Mouse (Mus musculus) forebrain, postnatal 0 days (tissue): ENCODE results near the gene Ywhah. TPM values are rescaled to one million over a fixed set of nuclear protein-coding genes. Genes with fewer than 3 reads are reported as not detected.
A peak's percentile ranks its signal among the peaks of the same experiment; 100 is the strongest.

Experiments used
- ATAC-seq: fragments of 200-750 bp; cut with Nextera tagmentation; 2 replicates; pipeline ENCODE4 v1.8.0; 2017; ENCODE audit warnings: mild to moderate bottlenecking, moderate library complexity
- DNase-seq: peaks from one replicate; pipeline ENCODE4 v3.0.0-alpha.2; 2015
- H3K27ac ChIP-seq: fragments of 300-500 bp; sonication (generic); 2 replicates; pipeline ENCODE4 v1.5.1; 2014; ENCODE audit warnings: low read depth, mild to moderate bottlenecking, antibody characterized with exemption, low read length, moderate library complexity, mixed read lengths
- H3K27me3 ChIP-seq: fragments of 300-500 bp; sonication (generic); 2 replicates; pipeline ENCODE4 v1.6.1; 2014; ENCODE audit warnings: mild to moderate bottlenecking, low read length, mixed read lengths; ENCODE audit not compliant: insufficient read depth
- H3K36me3 ChIP-seq: fragments of 300-500 bp; sonication (generic); 2 replicates; pipeline ENCODE4 v1.6.1; 2014; ENCODE audit warnings: mild to moderate bottlenecking, moderate library complexity; ENCODE audit not compliant: insufficient read depth
- H3K4me1 ChIP-seq: fragments of 300-500 bp; sonication (generic); 2 replicates; pipeline ENCODE4 v1.6.1; 2014; ENCODE audit warnings: antibody characterized with exemption; ENCODE audit not compliant: insufficient read depth
- H3K4me2 ChIP-seq: fragments of 300-500 bp; sonication (generic); 2 replicates; pipeline ENCODE4 v1.6.1; 2014; ENCODE audit warnings: low read depth, mild to moderate bottlenecking, moderate library complexity
- H3K4me3 ChIP-seq: fragments of 300-500 bp; sonication (generic); 2 replicates; pipeline ENCODE4 v1.5.1; 2014; ENCODE audit warnings: low read depth, low read length, mixed read lengths
- H3K9ac ChIP-seq: fragments of 300-500 bp; sonication (generic); 2 replicates; pipeline ENCODE4 v1.6.1; 2014; ENCODE audit warnings: mild to moderate bottlenecking
- H3K9me3 ChIP-seq: fragments of 300-500 bp; sonication (generic); 2 replicates; pipeline ENCODE4 v1.6.1; 2016; ENCODE audit warnings: low read length
- CTCF ChIP-seq: sonication (generic); IDR thresholded peaks from 2 replicates; pipeline ENCODE4 v1.5.1; 2016; ENCODE audit warnings: antibody characterized with exemption, control low read depth, low read depth
- WGBS: fragments of 180-500 bp; shearing (Covaris S2); extraction: QIAGEN DNeasy Blood & Tissue Kit; methylation state at CpG from one replicate; pipeline ENCODE4 v1.1.7; 2014; 5-methylcytosine and 5-hydroxymethylcytosine counted together
- polyA plus RNA-seq: library from polyadenylated mRNA; unstranded; fragments of >200 nt; fragmentation: Nextera tagmentation; extraction: Ambion mirVana; gene quantifications from 2 replicates; pipeline ENCODE4 v1.2.1, GENCODE M21; 2015
- total RNA-seq: library from RNA; depleted of rRNA; stranded (reverse); fragments of >200 nt; gene quantifications from 2 replicates; pipeline ENCODE4 v1.2.3, GENCODE M21; 2014

Gene Ywhah
- total and polyA plus RNA-seq, 2 experiments from 2014 or later, result 549 to 971 TPM

DNA sequence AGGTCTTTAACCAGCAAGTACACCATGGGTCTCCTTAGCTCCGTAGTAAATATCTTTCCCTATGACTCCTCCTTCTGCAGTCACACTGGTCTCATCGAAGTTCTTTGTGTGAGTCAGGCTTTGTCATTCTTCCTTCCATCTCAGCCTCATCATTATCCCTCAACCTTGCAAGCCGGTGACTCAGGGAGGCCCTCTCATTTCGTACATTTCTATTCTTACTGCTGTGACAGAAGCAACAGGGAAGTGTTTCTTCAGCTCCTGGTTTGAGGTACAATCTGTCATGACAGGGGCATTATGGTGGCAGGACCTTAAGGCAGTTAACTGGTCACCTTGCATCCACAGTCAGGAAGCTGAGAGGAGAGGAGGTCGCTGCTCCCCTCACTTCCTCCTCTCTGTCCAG lies 15.8 kb upstream of the Ywhah start:
- Histone ChIP-seq H3K9me3 (no peaks in the 10 kb centered on the region), H3K27me3 (no peaks in the 10 kb centered on the region), H3K4me1 (peaks cover 16% of the 10 kb centered on the region), H3K36me3 (no peaks in the 10 kb centered on the region), H3K9ac (no peak overlapping the region), H3K4me3 (no peak overlapping the region), H3K4me2 (no peak overlapping the region), H3K27ac (no peak overlapping the region)
- TF ChIP-seq CTCF, result no peak
- WGBS, result 86% methylated on average over 5 of the region's 5 CpGs
- no peak for ATAC-seq
- DNase-seq, result no peak

DNA sequence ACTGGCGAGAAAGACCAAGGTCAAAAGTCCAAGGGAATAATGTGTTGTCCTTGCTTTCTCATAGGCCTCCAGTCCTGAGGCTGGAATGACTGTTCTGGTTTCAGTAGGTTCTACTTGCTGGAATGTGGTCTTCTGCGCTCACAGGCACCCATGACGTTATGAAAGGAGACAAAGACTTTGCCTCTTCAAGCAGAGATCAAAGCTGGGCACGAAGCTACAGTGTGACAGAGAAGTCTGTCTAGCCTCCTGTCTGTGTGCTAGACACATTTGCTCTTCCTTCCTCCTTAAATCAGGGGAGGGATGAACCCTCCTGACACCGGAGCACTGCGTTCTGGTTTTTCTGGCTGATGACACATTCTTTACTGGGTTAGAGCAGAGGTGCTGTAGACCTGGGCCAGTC lies 15.1 kb upstream of the Ywhah start:
- Histone ChIP-seq H3K4me1 (peaks cover 16% of the 10 kb centered on the region), H3K4me3 (no peak overlapping the region), H3K27me3 (no peaks in the 10 kb centered on the region), H3K9ac (no peak overlapping the region), H3K27ac (no peak overlapping the region), H3K36me3 (no peaks in the 10 kb centered on the region), H3K4me2 (no peak overlapping the region), H3K9me3 (no peaks in the 10 kb centered on the region)
- no peak for TF ChIP-seq CTCF
- WGBS, result 71% methylated on average over 6 of the region's 6 CpGs
- DNase-seq, result no peak
- no peak for ATAC-seq

DNA sequence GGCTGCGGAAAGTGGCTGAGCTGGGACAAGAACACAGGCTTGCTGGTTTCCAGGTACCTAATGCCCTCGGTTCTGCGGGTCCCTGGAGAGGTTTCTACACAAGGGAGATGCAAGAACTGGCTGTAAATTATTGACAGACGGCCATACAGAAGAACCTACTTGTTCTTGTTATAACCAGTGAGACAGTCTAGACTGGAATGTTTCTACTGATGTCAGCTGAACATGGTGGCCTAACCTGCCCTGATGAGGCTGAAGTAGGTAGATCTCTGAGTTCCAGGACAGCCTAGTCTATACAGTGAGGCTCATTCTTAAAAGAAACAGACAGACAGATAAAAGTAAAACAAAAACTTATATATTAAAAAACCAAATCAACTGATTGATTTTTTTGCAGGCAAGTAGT lies 14.5 kb upstream of the Ywhah start:
- ATAC-seq (no peak), DNase-seq (no peak)
- Histone ChIP-seq H3K36me3 (no peaks in the 10 kb centered on the region), H3K4me1 (peaks cover 16% of the 10 kb centered on the region), H3K9me3 (no peaks in the 10 kb centered on the region), H3K9ac (no peak overlapping the region), H3K27me3 (no peaks in the 10 kb centered on the region), H3K4me3 (no peak overlapping the region), H3K4me2 (no peak overlapping the region), H3K27ac (no peak overlapping the region)
- TF ChIP-seq CTCF, result no peak
- WGBS, result 85% methylated on average over 4 of the region's 4 CpGs

DNA sequence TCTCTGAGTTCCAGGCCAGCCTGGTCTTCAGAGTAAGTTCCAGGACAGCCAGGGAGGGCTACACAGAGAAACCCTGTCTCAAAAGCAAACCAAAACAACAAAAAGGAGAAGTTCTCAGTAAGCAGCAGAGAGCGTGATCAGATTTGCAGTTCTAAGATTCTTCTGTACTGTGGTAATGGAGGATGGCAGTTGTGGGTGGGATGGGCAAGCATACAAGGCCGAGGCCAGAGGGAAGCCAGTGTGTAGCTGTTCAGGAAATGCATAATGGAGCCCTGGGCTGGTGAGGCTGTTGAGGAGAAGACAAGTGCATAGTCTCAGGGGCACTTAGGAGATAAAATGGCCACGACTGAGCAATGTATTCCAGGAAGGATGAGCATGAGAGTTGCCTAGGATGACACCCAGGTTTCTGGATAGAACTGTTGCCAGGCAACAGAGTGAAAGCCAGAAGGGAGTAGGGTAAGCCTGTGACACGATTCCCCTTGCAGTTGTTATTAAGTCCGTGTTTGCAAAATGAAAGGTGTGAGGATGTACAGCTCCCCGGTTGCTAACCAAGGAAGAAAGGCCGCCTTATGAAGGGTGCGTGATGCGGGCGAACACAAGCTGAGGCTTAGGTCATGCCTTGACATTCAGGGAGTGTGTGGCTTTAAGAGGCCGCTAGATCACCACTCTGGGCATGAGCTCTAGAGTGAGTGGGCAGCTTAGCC lies 13.0 kb upstream of the Ywhah start:
- Histone ChIP-seq H3K4me3 (no peak overlapping the region), H3K27ac (peak overlapping the region; percentile 69), H3K36me3 (no peaks in the 10 kb centered on the region), H3K9me3 (no peaks in the 10 kb centered on the region), H3K9ac (0 out of 2 replicates have a peak overlapping the region, but pooled peaks have one; percentile 14), H3K4me1 (peaks cover 21% of the 10 kb centered on the region), H3K27me3 (no peaks in the 10 kb centered on the region), H3K4me2 (no peak overlapping the region)
- ATAC-seq (peak; percentile 76), DNase-seq (peak; percentile 55)
- no peak for TF ChIP-seq CTCF
- WGBS, result 68% methylated on average over 11 of the region's 11 CpGs

DNA sequence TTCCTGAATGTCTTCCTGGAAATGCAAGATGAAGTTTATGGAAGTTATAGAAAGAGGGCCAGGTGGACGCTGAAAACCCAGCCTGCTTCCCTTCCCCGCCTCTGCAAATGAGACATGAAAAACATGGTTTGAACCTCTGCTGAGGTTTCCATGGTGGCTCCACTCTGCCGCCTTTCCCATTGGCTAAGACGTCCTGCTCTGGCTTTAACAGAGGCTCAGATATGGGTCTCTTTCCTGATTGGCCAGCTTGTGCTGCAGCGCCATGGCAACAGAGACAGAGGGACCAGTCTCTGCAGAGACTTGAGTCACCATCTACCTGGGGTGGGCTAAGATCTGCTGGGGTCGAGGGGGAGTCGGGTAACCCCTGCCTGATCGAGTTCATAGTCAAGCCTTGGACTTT lies 11.9 kb upstream of the Ywhah start:
- no peaks in the 10 kb centered on the region for H3K9me3 ChIP-seq
- no peaks in the 10 kb centered on the region for H3K36me3 ChIP-seq
- peak; percentile 70 for DNase-seq
- ATAC-seq, result peak; percentile 87
- H3K9ac ChIP-seq, result no peak overlapping the region
- WGBS, result 30% methylated on average over 8 of the region's 8 CpGs
- H3K4me3 ChIP-seq, result no peak overlapping the region
- H3K27ac ChIP-seq, result 0 out of 2 replicates have a peak overlapping the region, but pooled peaks have one; percentile 69
- H3K4me2 ChIP-seq, result no peak overlapping the region
- no peak for TF ChIP-seq CTCF
- peaks cover 31% of the 10 kb centered on the region for H3K4me1 ChIP-seq
- H3K27me3 ChIP-seq, result no peaks in the 10 kb centered on the region

DNA sequence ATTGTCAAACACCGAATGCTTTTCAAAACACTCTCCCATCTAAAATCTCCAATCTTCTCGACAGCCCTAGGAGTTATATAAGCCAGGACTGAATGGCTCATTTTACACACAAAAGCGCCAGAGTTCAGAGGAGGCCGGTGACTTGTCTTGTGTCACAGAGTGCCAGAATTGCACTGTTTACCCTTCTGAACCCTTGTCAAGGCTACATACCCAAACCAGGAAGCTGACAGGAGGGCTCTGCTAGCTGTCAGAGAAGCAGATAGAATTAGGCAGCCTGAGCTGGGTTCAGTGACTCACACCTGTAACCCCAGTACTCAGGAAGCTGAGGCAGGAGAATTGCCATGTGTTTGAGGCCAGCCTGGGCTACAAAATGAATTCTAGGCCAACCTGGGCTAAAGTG lies 11.2 kb upstream of the Ywhah start:
- no peak overlapping the region for H3K27ac ChIP-seq
- H3K9ac ChIP-seq, result no peak overlapping the region
- ATAC-seq (no peak), DNase-seq (no peak)
- H3K4me3 ChIP-seq, result no peak overlapping the region
- H3K4me2 ChIP-seq, result no peak overlapping the region
- peaks cover 31% of the 10 kb centered on the region for H3K4me1 ChIP-seq
- TF ChIP-seq CTCF, result no peak
- H3K36me3 ChIP-seq, result no peaks in the 10 kb centered on the region
- WGBS, result 58% methylated on average over 4 of the region's 4 CpGs
- H3K27me3 ChIP-seq, result no peaks in the 10 kb centered on the region
- no peaks in the 10 kb centered on the region for H3K9me3 ChIP-seq

DNA sequence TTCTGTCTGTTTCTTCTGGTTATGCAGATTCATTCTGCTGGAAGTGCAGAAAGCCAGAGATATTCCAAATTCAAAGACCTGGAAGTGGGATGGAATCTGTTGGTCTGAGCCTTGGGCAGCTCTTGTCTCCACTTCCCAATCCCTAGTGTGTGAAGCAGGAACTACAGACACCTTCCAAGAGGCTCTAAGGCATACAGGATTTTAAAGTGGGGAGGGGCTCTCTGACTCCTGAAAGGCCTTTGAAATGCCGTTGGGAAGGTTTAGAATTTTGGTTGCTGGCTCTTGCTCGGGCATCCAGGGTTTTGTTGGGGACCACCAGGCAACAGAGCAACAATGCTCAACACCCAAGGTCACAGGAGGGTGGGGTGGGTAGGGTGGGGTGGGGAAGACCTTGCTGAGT lies 9.3 kb upstream of the Ywhah start:
- Histone ChIP-seq H3K27ac (no peak overlapping the region), H3K36me3 (no peaks in the 10 kb centered on the region), H3K27me3 (no peaks in the 10 kb centered on the region), H3K4me1 (peaks cover 31% of the 10 kb centered on the region), H3K9ac (no peak overlapping the region), H3K9me3 (no peaks in the 10 kb centered on the region), H3K4me2 (no peak overlapping the region), H3K4me3 (no peak overlapping the region)
- TF ChIP-seq CTCF, result no peak
- DNase-seq (no peak), ATAC-seq (no peak)
- 47% methylated on average over 2 of the region's 2 CpGs for WGBS
